Comparison of ENCODE assay signal across 9 mouse cellular contexts in genomic region chr19:41898860-41899259, GRCm38 (mm10). TPM values are rescaled to one million over a fixed set of nuclear protein-coding genes. Genes with fewer than 3 reads are reported as not detected.
A peak's percentile ranks its signal among the peaks of the same experiment; 100 is the strongest.
DNase-seq lines count a peak whose midpoint lies in the region; ATAC-seq lines count a peak whose summit lies in the region.
"Had no signal": no experiment of that assay in that cellular context is flagged by ENCODE, and none has a peak within 500 bp of the region (broad histone marks: within the 10 kb centered on the region; RNA-seq: fewer than 3 reads in every experiment).

No protein-coding gene starts in this region.

- H3K4me1 ChIP-seq in forebrain, embryonic 14.5 days (ENCODE audit: control insufficient read depth, insufficient read depth, low read length) = peaks cover 7% of the 10 kb centered on the region
- peaks cover 20% of the 10 kb centered on the region for H3K4me1 ChIP-seq in forebrain, embryonic 10.5 days
- H3K4me1 ChIP-seq in intestine, embryonic 16.5 days (ENCODE audit: control insufficient read depth, insufficient read depth, low read length) = peaks cover 9% of the 10 kb centered on the region

- 47% methylated on average over 4 of the region's 4 CpGs for WGBS in forebrain, embryonic 14.5 days
- 54% methylated on average over 4 of the region's 4 CpGs for WGBS in forebrain, embryonic 10.5 days
- WGBS in intestine, embryonic 16.5 days = 46% methylated on average over 4 of the region's 4 CpGs

- no peak overlapping the region for H3K4me2 ChIP-seq in forebrain, embryonic 14.5 days (ENCODE audit: low read length)
- H3K4me2 ChIP-seq in intestine, embryonic 16.5 days (ENCODE audit: low read depth, low read length) = no peak overlapping the region
- H3K4me2 ChIP-seq: hindbrain, embryonic 15.5 days had no signal

- H3K27ac ChIP-seq in forebrain, embryonic 14.5 days (ENCODE audit: low read depth, low read length) = no peak overlapping the region
- H3K27ac ChIP-seq in forebrain, embryonic 10.5 days = no peak overlapping the region
- no peak overlapping the region for H3K27ac ChIP-seq in intestine, embryonic 16.5 days (ENCODE audit: low read length)
- H3K27ac ChIP-seq: hindbrain, embryonic 15.5 days had no signal

- peak; percentile 69 for DNase-seq in forebrain, embryonic 14.5 days (ENCODE audit: low spot score)
- DNase-seq in forebrain, embryonic 10.5 days (ENCODE audit: extremely low spot score, low spot score) = no peak
- DNase-seq in ovary, postnatal 14 days (ENCODE audit: low spot score) = peak; percentile 15
- DNase-seq in ovary, postnatal 36 days (ENCODE audit: low spot score) = no peak
- DNase-seq in cerebellum, adult 9-11 months = peak; percentile 45
- DNase-seq in kidney, postnatal 14 days = peak; percentile 63
- peak; percentile 30 for DNase-seq in thymus, postnatal 14 days

- no peak overlapping the region for H3K4me3 ChIP-seq in forebrain, embryonic 14.5 days (ENCODE audit: low read depth, low read length)
- no peak overlapping the region for H3K4me3 ChIP-seq in forebrain, embryonic 10.5 days
- H3K4me3 ChIP-seq in intestine, embryonic 16.5 days (ENCODE audit: low read length) = no peak overlapping the region
- H3K4me3 ChIP-seq: hindbrain, embryonic 15.5 days had no signal

- H3K9me3 ChIP-seq in forebrain, embryonic 14.5 days (replicated peaks; ENCODE audit: control insufficient read depth, low read length) = no peaks in the 10 kb centered on the region
- no peaks in the 10 kb centered on the region for H3K9me3 ChIP-seq in forebrain, embryonic 10.5 days
- no peaks in the 10 kb centered on the region for H3K9me3 ChIP-seq in intestine, embryonic 16.5 days (ENCODE audit: control insufficient read depth, low read length)
- H3K9me3 ChIP-seq: hindbrain, embryonic 15.5 days had no signal

- H3K36me3 ChIP-seq in forebrain, embryonic 14.5 days (ENCODE audit: control insufficient read depth, insufficient read depth, low read length) = no peaks in the 10 kb centered on the region
- no peaks in the 10 kb centered on the region for H3K36me3 ChIP-seq in forebrain, embryonic 10.5 days (replicated peaks)
- no peaks in the 10 kb centered on the region for H3K36me3 ChIP-seq in intestine, embryonic 16.5 days (ENCODE audit: control insufficient read depth, insufficient read depth, low read length)
- H3K36me3 ChIP-seq: hindbrain, embryonic 15.5 days had no signal

- H3K9ac ChIP-seq in forebrain, embryonic 14.5 days (ENCODE audit: low read length) = no peak overlapping the region
- H3K9ac ChIP-seq in intestine, embryonic 16.5 days (ENCODE audit: low read depth, low read length) = no peak overlapping the region
- H3K9ac ChIP-seq: hindbrain, embryonic 15.5 days had no signal

- ATAC-seq in forebrain, embryonic 14.5 days = no peak
- no peak for ATAC-seq in intestine, embryonic 16.5 days

- no peaks in the 10 kb centered on the region for H3K27me3 ChIP-seq in forebrain, embryonic 14.5 days (replicated peaks; ENCODE audit: control insufficient read depth, insufficient read depth, low read length)
- H3K27me3 ChIP-seq in forebrain, embryonic 10.5 days (ENCODE audit: poor library complexity, severe bottlenecking) = no peaks in the 10 kb centered on the region
- no peaks in the 10 kb centered on the region for H3K27me3 ChIP-seq in intestine, embryonic 16.5 days (replicated peaks; ENCODE audit: control insufficient read depth, insufficient read depth, low read length)
- H3K27me3 ChIP-seq: hindbrain, embryonic 15.5 days had no signal

RNA-seq across cellular contexts. Expression of gene Rrp12, which starts 2.9 kb away (rescaled TPM):
- 8.4 and 12.8 TPM in 2 replicates for polyA plus RNA-seq in forebrain, embryonic 14.5 days (2014; fragmentation: Nextera tagmentation; extraction: Ambion mirVana)
- 43.8 and 43.9 TPM in 2 replicates for polyA plus RNA-seq in forebrain, embryonic 10.5 days (2016; fragmentation: Nextera tagmentation; extraction: Ambion mirVana)
- polyA plus RNA-seq in intestine, embryonic 16.5 days (2015; fragmentation: Nextera tagmentation; extraction: Ambion mirVana) = 14.1 and 15.7 TPM in 2 replicates

RNA-seq across cellular contexts. Expression of gene Pgam1, which starts 12.9 kb away (rescaled TPM):
- 505 and 522 TPM in 2 replicates for polyA plus RNA-seq in forebrain, embryonic 14.5 days (2014; fragmentation: Nextera tagmentation; extraction: Ambion mirVana)
- 1,170 and 1,238 TPM in 2 replicates for polyA plus RNA-seq in forebrain, embryonic 10.5 days (2016; fragmentation: Nextera tagmentation; extraction: Ambion mirVana)
- 1,020 and 1,026 TPM in 2 replicates for polyA plus RNA-seq in intestine, embryonic 16.5 days (2015; fragmentation: Nextera tagmentation; extraction: Ambion mirVana)

RNA-seq across cellular contexts. Expression of gene Exosc1, which starts 34.4 kb away (rescaled TPM):
- polyA plus RNA-seq in forebrain, embryonic 14.5 days (2014; fragmentation: Nextera tagmentation; extraction: Ambion mirVana) = 69.0 and 76.2 TPM in 2 replicates
- polyA plus RNA-seq in forebrain, embryonic 10.5 days (2016; fragmentation: Nextera tagmentation; extraction: Ambion mirVana) = 101 and 103 TPM in 2 replicates
- polyA plus RNA-seq in intestine, embryonic 16.5 days (2015; fragmentation: Nextera tagmentation; extraction: Ambion mirVana) = 55.4 and 63.2 TPM in 2 replicates

RNA-seq across cellular contexts. Expression of gene Zdhhc16, which starts 34.4 kb away (rescaled TPM):
- 77.2 and 83.7 TPM in 2 replicates for polyA plus RNA-seq in forebrain, embryonic 14.5 days (2014; fragmentation: Nextera tagmentation; extraction: Ambion mirVana)
- 85.8 and 92.4 TPM in 2 replicates for polyA plus RNA-seq in forebrain, embryonic 10.5 days (2016; fragmentation: Nextera tagmentation; extraction: Ambion mirVana)
- polyA plus RNA-seq in intestine, embryonic 16.5 days (2015; fragmentation: Nextera tagmentation; extraction: Ambion mirVana) = 65.3 and 66.1 TPM in 2 replicates

RNA-seq across cellular contexts. Expression of gene Frat2, which starts 50.9 kb away (rescaled TPM):
- 7.2 and 8.6 TPM in 2 replicates for polyA plus RNA-seq in forebrain, embryonic 14.5 days (2014; fragmentation: Nextera tagmentation; extraction: Ambion mirVana)
- 5.4 and 5.5 TPM in 2 replicates for polyA plus RNA-seq in forebrain, embryonic 10.5 days (2016; fragmentation: Nextera tagmentation; extraction: Ambion mirVana)
- 4.7 and 6.0 TPM in 2 replicates for polyA plus RNA-seq in intestine, embryonic 16.5 days (2015; fragmentation: Nextera tagmentation; extraction: Ambion mirVana)

Comparison
In these comparisons a context has a peak if more than half of its experiments do, and no peak if none do; other contexts are left out.
1. DNase-seq: peak in forebrain, embryonic 14.5 days (single experiment), ovary, postnatal 14 days (single experiment), cerebellum, adult 9-11 months (single experiment), kidney, postnatal 14 days (single experiment) and thymus, postnatal 14 days (single experiment); none in forebrain, embryonic 10.5 days (single experiment) and ovary, postnatal 36 days (single experiment).